Mouse (Mus musculus): Measurements from ENCODE around the gene Vti1a. TPM values are rescaled to one million over a fixed set of nuclear protein-coding genes. Genes with fewer than 3 reads are reported as not detected.

Gene Vti1a
- polyA plus RNA-seq, 1 experiment = 23.5 TPM

GRCm38 (mm10) chr19:55526717-55527235 is 210.7 kb downstream of the Vti1a start:
- no peak for TF ChIP-seq POLR2A (IDR thresholded peaks at IDR 0.05; ENCODE audit: borderline replicate concordance, extremely low read depth, insufficient read depth, insufficient read length, poor library complexity, severe bottlenecking)
- TF ChIP-seq CTCF (IDR thresholded peaks at IDR 0.05; ENCODE audit: borderline replicate concordance, extremely low read depth, insufficient read depth, insufficient read length) = no peak
- no peak for DNase-seq (ENCODE audit: low read depth)

GRCm38 (mm10) chr19:55530041-55530440 is 213.9 kb downstream of the Vti1a start:
- no peak for TF ChIP-seq POLR2A (IDR thresholded peaks at IDR 0.05; ENCODE audit: borderline replicate concordance, extremely low read depth, insufficient read depth, insufficient read length, poor library complexity, severe bottlenecking)
- no peak for TF ChIP-seq CTCF (IDR thresholded peaks at IDR 0.05; ENCODE audit: borderline replicate concordance, extremely low read depth, insufficient read depth, insufficient read length)
- DNase-seq (ENCODE audit: low read depth) = no peak

GRCm38 (mm10) chr19:55532681-55533080 is 216.6 kb downstream of the Vti1a start:
- DNase-seq (ENCODE audit: low read depth) = no peak
- TF ChIP-seq CTCF (IDR thresholded peaks at IDR 0.05; ENCODE audit: borderline replicate concordance, extremely low read depth, insufficient read depth, insufficient read length) (no peak), POLR2A (IDR thresholded peaks at IDR 0.05; ENCODE audit: borderline replicate concordance, extremely low read depth, insufficient read depth, insufficient read length, poor library complexity, severe bottlenecking) (no peak)

GRCm38 (mm10) chr19:55536273-55536937 is 220.3 kb downstream of the Vti1a start:
- no peak for DNase-seq (ENCODE audit: low read depth)
- TF ChIP-seq CTCF (IDR thresholded peaks at IDR 0.05; ENCODE audit: borderline replicate concordance, extremely low read depth, insufficient read depth, insufficient read length) (no peak), POLR2A (IDR thresholded peaks at IDR 0.05; ENCODE audit: borderline replicate concordance, extremely low read depth, insufficient read depth, insufficient read length, poor library complexity, severe bottlenecking) (no peak)

- TF ChIP-seq CTCF (IDR thresholded peaks at IDR 0.05; ENCODE audit: borderline replicate concordance, extremely low read depth, insufficient read depth, insufficient read length) (peak; percentile 57), POLR2A (IDR thresholded peaks at IDR 0.05; ENCODE audit: borderline replicate concordance, extremely low read depth, insufficient read depth, insufficient read length, poor library complexity, severe bottlenecking) (no peak)
- DNase-seq (ENCODE audit: low read depth) = peak; percentile 75
Observed at GRCm38 (mm10) chr19:55537691-55538090, 221.6 kb downstream of the Vti1a start.

- TF ChIP-seq CTCF (IDR thresholded peaks at IDR 0.05; ENCODE audit: borderline replicate concordance, extremely low read depth, insufficient read depth, insufficient read length) (no peak), POLR2A (IDR thresholded peaks at IDR 0.05; ENCODE audit: borderline replicate concordance, extremely low read depth, insufficient read depth, insufficient read length, poor library complexity, severe bottlenecking) (no peak)
- DNase-seq (ENCODE audit: low read depth) = no peak
Observed at GRCm38 (mm10) chr19:55541641-55542040, 225.5 kb downstream of the Vti1a start.

GRCm38 (mm10) chr19:55542461-55542860 is 226.4 kb downstream of the Vti1a start:
- DNase-seq (ENCODE audit: low read depth) = no peak
- TF ChIP-seq POLR2A (IDR thresholded peaks at IDR 0.05; ENCODE audit: borderline replicate concordance, extremely low read depth, insufficient read depth, insufficient read length, poor library complexity, severe bottlenecking) (no peak), CTCF (IDR thresholded peaks at IDR 0.05; ENCODE audit: borderline replicate concordance, extremely low read depth, insufficient read depth, insufficient read length) (no peak)

- TF ChIP-seq CTCF (IDR thresholded peaks at IDR 0.05; ENCODE audit: borderline replicate concordance, extremely low read depth, insufficient read depth, insufficient read length) = no peak
- peak; percentile 66 for DNase-seq (ENCODE audit: low read depth)
Observed at GRCm38 (mm10) chr19:55543188-55543587, 227.1 kb downstream of the Vti1a start.

GRCm38 (mm10) chr19:55544498-55544897 is 228.4 kb downstream of the Vti1a start:
- TF ChIP-seq CTCF (IDR thresholded peaks at IDR 0.05; ENCODE audit: borderline replicate concordance, extremely low read depth, insufficient read depth, insufficient read length) = no peak
- TF ChIP-seq POLR2A (IDR thresholded peaks at IDR 0.05; ENCODE audit: borderline replicate concordance, extremely low read depth, insufficient read depth, insufficient read length, poor library complexity, severe bottlenecking) = no peak
- no peak for DNase-seq (ENCODE audit: low read depth)

GRCm38 (mm10) chr19:55545529-55545928 is 229.4 kb downstream of the Vti1a start:
- TF ChIP-seq CTCF (IDR thresholded peaks at IDR 0.05; ENCODE audit: borderline replicate concordance, extremely low read depth, insufficient read depth, insufficient read length) (peak; percentile 79), POLR2A (IDR thresholded peaks at IDR 0.05; ENCODE audit: borderline replicate concordance, extremely low read depth, insufficient read depth, insufficient read length, poor library complexity, severe bottlenecking) (no peak)
- DNase-seq (ENCODE audit: low read depth) = peak; percentile 91

- no peak for TF ChIP-seq CTCF (IDR thresholded peaks at IDR 0.05; ENCODE audit: borderline replicate concordance, extremely low read depth, insufficient read depth, insufficient read length)
- no peak for TF ChIP-seq POLR2A (IDR thresholded peaks at IDR 0.05; ENCODE audit: borderline replicate concordance, extremely low read depth, insufficient read depth, insufficient read length, poor library complexity, severe bottlenecking)
- no peak for DNase-seq (ENCODE audit: low read depth)
Observed at GRCm38 (mm10) chr19:55546009-55546528, 230.0 kb downstream of the Vti1a start.

GRCm38 (mm10) chr19:55548206-55548605 is 232.1 kb downstream of the Vti1a start:
- DNase-seq (ENCODE audit: low read depth) = no peak
- TF ChIP-seq CTCF (IDR thresholded peaks at IDR 0.05; ENCODE audit: borderline replicate concordance, extremely low read depth, insufficient read depth, insufficient read length) (no peak), POLR2A (IDR thresholded peaks at IDR 0.05; ENCODE audit: borderline replicate concordance, extremely low read depth, insufficient read depth, insufficient read length, poor library complexity, severe bottlenecking) (no peak)
